Mouse (Mus musculus) forebrain, embryonic 10.5 days (tissue): ENCODE data around the gene Ppip5k1. TPM values are rescaled to one million over a fixed set of nuclear protein-coding genes. Genes with fewer than 3 reads are reported as not detected.
"Not testable (repeated sequence)": the region's sequence is repeated elsewhere in the genome, so short reads cannot be mapped to it uniquely, and the experiment has no call there.

Source experiments
- DNase-seq: peaks from one replicate; pipeline ENCODE4 v3.0.0-alpha.2; 2017; ENCODE audit warnings: low spot score; ENCODE audit errors: extremely low spot score
- H3K27ac ChIP-seq: fragments of 300-500 bp; sonication (generic); 2 replicates; pipeline ENCODE4 v1.5.1; 2016; ENCODE audit warnings: mild to moderate bottlenecking
- H3K27me3 ChIP-seq: fragments of 300-500 bp; sonication (generic); 2 replicates; pipeline ENCODE4 v1.6.1; 2016; ENCODE audit warnings: mild to moderate bottlenecking; ENCODE audit not compliant: poor library complexity, severe bottlenecking
- H3K36me3 ChIP-seq: fragments of 300-500 bp; sonication (generic); replicated peaks from 2 replicates; pipeline ENCODE4 v1.6.1; 2016; ENCODE audit warnings: mild to moderate bottlenecking, moderate library complexity
- H3K4me1 ChIP-seq: fragments of 300-500 bp; sonication (generic); 2 replicates; pipeline ENCODE4 v1.6.1; 2016
- H3K4me3 ChIP-seq: fragments of 300-500 bp; sonication (generic); 2 replicates; pipeline ENCODE4 v1.5.1; 2016; ENCODE audit warnings: mild to moderate bottlenecking, moderate library complexity
- H3K9me3 ChIP-seq: fragments of 300-500 bp; sonication (generic); 2 replicates; pipeline ENCODE4 v1.6.1; 2016; ENCODE audit warnings: mild to moderate bottlenecking, moderate library complexity
- WGBS: fragments of 180-500 bp; shearing (Covaris S2); methylation state at CpG from one replicate; pipeline ENCODE4 v1.1.7; 2016; 5-methylcytosine and 5-hydroxymethylcytosine counted together
- polyA plus RNA-seq: library from polyadenylated mRNA; unstranded; fragments of >200 nt; fragmentation: Nextera tagmentation; extraction: Ambion mirVana; gene quantifications from 2 replicates; pipeline ENCODE4 v1.2.1, GENCODE M21; 2016

Gene Ppip5k1
- polyA plus RNA-seq = 10.1 and 11.0 TPM in 2 replicates

GRCm38 (mm10) chr2:121354820-121355592, at the start of gene Ppip5k1:
Gene Ppip5k1 (minus strand): TSS chr2:121355396.
- H3K27ac ChIP-seq = peak within 1 kb of the TSS; percentile 93
- DNase-seq = peak; percentile 98
- WGBS = under 1% methylated on average over 58 of the region's 58 CpGs
- peaks cover 32% of the 10 kb centered on the region for H3K4me1 ChIP-seq
- no peaks in the 10 kb centered on the region for H3K36me3 ChIP-seq
- peaks cover 39% of the 10 kb centered on the region for H3K27me3 ChIP-seq
- H3K9me3 ChIP-seq = no peaks in the 10 kb centered on the region
- peak within 1 kb of the TSS; percentile 67 for H3K4me3 ChIP-seq

- no peaks in the 10 kb centered on the region for H3K27me3 ChIP-seq
- no peaks in the 10 kb centered on the region for H3K9me3 ChIP-seq
- H3K27ac ChIP-seq = no peak overlapping the region
- H3K36me3 ChIP-seq = no peaks in the 10 kb centered on the region
- no peak for DNase-seq
- no peaks in the 10 kb centered on the region for H3K4me1 ChIP-seq
- no peak overlapping the region for H3K4me3 ChIP-seq
These were observed 48.1 kb upstream of the Ppip5k1 start for GRCm38 (mm10) chr2:121403296-121403695.

GRCm38 (mm10) chr2:121396624-121397023, 41.4 kb upstream of the Ppip5k1 start:
- DNase-seq = peak; percentile 74

GRCm38 (mm10) chr2:121386961-121387575, 31.9 kb upstream of the Ppip5k1 start, which contains the start of gene Strc:
Gene Strc (minus strand): TSS chr2:121387168.
- 95% methylated on average over 17 of the region's 17 CpGs for WGBS

More at GRCm38 (mm10) chr2:121396624-121397023, 41.4 kb upstream of the Ppip5k1 start:
- H3K27ac ChIP-seq = no peak overlapping the region
- no peaks in the 10 kb centered on the region for H3K9me3 ChIP-seq
- H3K4me3 ChIP-seq = no peak overlapping the region
- 15% methylated on average over 8 of the region's 8 CpGs for WGBS
- H3K4me1 ChIP-seq = no peaks in the 10 kb centered on the region
- H3K27me3 ChIP-seq = no peaks in the 10 kb centered on the region
- H3K36me3 ChIP-seq = no peaks in the 10 kb centered on the region

GRCm38 (mm10) chr2:121374766-121375165, 19.6 kb upstream of the Ppip5k1 start:
- WGBS = 53% methylated on average over 2 of the region's 2 CpGs
- Histone ChIP-seq H3K9me3 (no peaks in the 10 kb centered on the region), H3K4me3 (no peak overlapping the region), H3K4me1 (0 out of 2 replicates have a peak, but pooled peaks cover 2% of the 10 kb centered on the region), H3K27ac (no peak overlapping the region), H3K36me3 (no peaks in the 10 kb centered on the region), H3K27me3 (no peaks in the 10 kb centered on the region)
- no peak for DNase-seq

More at GRCm38 (mm10) chr2:121386961-121387575, 31.9 kb upstream of the Ppip5k1 start, which contains the start of gene Strc:
- H3K9me3 ChIP-seq, DNase-seq, H3K27ac ChIP-seq, H3K4me3 ChIP-seq, H3K4me1 ChIP-seq, H3K27me3 ChIP-seq, H3K36me3 ChIP-seq: not testable (repeated sequence)

GRCm38 (mm10) chr2:121372266-121372665, 17.1 kb upstream of the Ppip5k1 start:
- Histone ChIP-seq H3K4me1 (no peaks in the 10 kb centered on the region), H3K9me3 (no peaks in the 10 kb centered on the region), H3K4me3 (no peak overlapping the region), H3K27ac (no peak overlapping the region), H3K36me3 (no peaks in the 10 kb centered on the region), H3K27me3 (no peaks in the 10 kb centered on the region)
- 80% methylated on average over 3 of the region's 3 CpGs for WGBS
- DNase-seq = no peak

- Histone ChIP-seq H3K9me3 (no peaks in the 10 kb centered on the region), H3K27me3 (no peaks in the 10 kb centered on the region), H3K36me3 (no peaks in the 10 kb centered on the region), H3K4me1 (no peaks in the 10 kb centered on the region), H3K4me3 (no peak overlapping the region), H3K27ac (no peak overlapping the region)
- WGBS = 84% methylated on average over 5 of the region's 5 CpGs
- DNase-seq = no peak
These were observed 15.7 kb upstream of the Ppip5k1 start for GRCm38 (mm10) chr2:121370921-121371320.

- Histone ChIP-seq H3K36me3 (no peaks in the 10 kb centered on the region), H3K9me3 (no peaks in the 10 kb centered on the region), H3K4me3 (no peak overlapping the region), H3K27me3 (no peaks in the 10 kb centered on the region), H3K4me1 (no peaks in the 10 kb centered on the region; the same call in 1 of the 2 replicates), H3K27ac (no peak overlapping the region)
- no peak for DNase-seq
- 93% methylated on average over 2 of the region's 2 CpGs for WGBS
These were observed 13.6 kb upstream of the Ppip5k1 start for GRCm38 (mm10) chr2:121368831-121369230.

GRCm38 (mm10) chr2:121363656-121364055, 8.5 kb upstream of the Ppip5k1 start:
- no peak for DNase-seq
- H3K27me3 ChIP-seq = peaks cover 12% of the 10 kb centered on the region
- H3K4me1 ChIP-seq = peaks cover 9% of the 10 kb centered on the region
- H3K9me3 ChIP-seq = no peaks in the 10 kb centered on the region
- H3K27ac ChIP-seq = no peak overlapping the region
- WGBS = 89% methylated on average over 3 of the region's 3 CpGs
- no peaks in the 10 kb centered on the region for H3K36me3 ChIP-seq
- H3K4me3 ChIP-seq = no peak overlapping the region

- H3K27me3 ChIP-seq = peaks cover 39% of the 10 kb centered on the region
- peaks cover 26% of the 10 kb centered on the region for H3K4me1 ChIP-seq
- DNase-seq = no peak
- H3K27ac ChIP-seq = no peak overlapping the region
- no peak overlapping the region for H3K4me3 ChIP-seq
- 44% methylated on average over 4 of the region's 4 CpGs for WGBS
- no peaks in the 10 kb centered on the region for H3K9me3 ChIP-seq
- no peaks in the 10 kb centered on the region for H3K36me3 ChIP-seq
These were observed 4.3 kb upstream of the Ppip5k1 start for GRCm38 (mm10) chr2:121359461-121359860.

GRCm38 (mm10) chr2:121358381-121358780, 3.2 kb upstream of the Ppip5k1 start:
- under 1% methylated on average over 16 of the region's 16 CpGs for WGBS
- H3K27ac ChIP-seq = peak overlapping the region; percentile 41; the same call in 1 of the 2 replicates
- peak; percentile 50 for DNase-seq
- peaks cover 39% of the 10 kb centered on the region for H3K27me3 ChIP-seq
- H3K4me1 ChIP-seq = peaks cover 32% of the 10 kb centered on the region
- no peaks in the 10 kb centered on the region for H3K36me3 ChIP-seq
- H3K9me3 ChIP-seq = no peaks in the 10 kb centered on the region
- H3K4me3 ChIP-seq = peak overlapping the region; percentile 49

- H3K9me3 ChIP-seq = no peaks in the 10 kb centered on the region
- peaks cover 32% of the 10 kb centered on the region for H3K4me1 ChIP-seq
- no peak for DNase-seq
- H3K27me3 ChIP-seq = peaks cover 39% of the 10 kb centered on the region
- WGBS = 6% methylated on average over 4 of the region's 4 CpGs
- no peaks in the 10 kb centered on the region for H3K36me3 ChIP-seq
- no peak overlapping the region for H3K27ac ChIP-seq
- H3K4me3 ChIP-seq = peak overlapping the region; percentile 49
These were observed 2.8 kb upstream of the Ppip5k1 start for GRCm38 (mm10) chr2:121357961-121358360.

- no peaks in the 10 kb centered on the region for H3K36me3 ChIP-seq
- DNase-seq = no peak
- 72% methylated on average over 5 of the region's 5 CpGs for WGBS
- H3K27me3 ChIP-seq = peaks cover 39% of the 10 kb centered on the region
- peak within 1 kb of the TSS; percentile 49 for H3K4me3 ChIP-seq
- peaks cover 32% of the 10 kb centered on the region for H3K4me1 ChIP-seq
- H3K27ac ChIP-seq = 0 out of 2 replicates have a peak within 1 kb of the TSS, but pooled peaks have one; percentile 41
- no peaks in the 10 kb centered on the region for H3K9me3 ChIP-seq
These were observed 2.3 kb upstream of the Ppip5k1 start, which contains the start of gene Ckmt1 for GRCm38 (mm10) chr2:121357494-121357893. Gene Ckmt1 (plus strand): TSS chr2:121357714.
